Mouse (Mus musculus) brain, embryonic 14.5 days (tissue): ENCODE measurements at regions not wholly inside any gene's neighbourhood (a gene's known extent, or its start where the extent isn't known, plus 50 kb on each side); places are given as distances from the start of the nearest gene placed in this dataset.

Source experiments
- DNase-seq: peaks from one replicate; pipeline ENCODE4 v3.0.0-alpha.2; 2011; ENCODE audit warnings: low read depth
- CTCF ChIP-seq: fragments of 200-500 bp; IDR thresholded peaks from 2 replicates; pipeline ENCODE4 v1.5.1; 2012; ENCODE audit warnings: inconsistent platforms, mild to moderate bottlenecking, moderate library complexity, borderline replicate concordance; ENCODE audit not compliant: insufficient read depth, insufficient read length; ENCODE audit errors: extremely low read depth
- POLR2A ChIP-seq: fragments of 200-500 bp; IDR thresholded peaks from 2 replicates; pipeline ENCODE4 v1.6.1; 2012; ENCODE audit warnings: mild to moderate bottlenecking, inconsistent platforms, borderline replicate concordance; ENCODE audit not compliant: poor library complexity, insufficient read depth, insufficient read length, severe bottlenecking; ENCODE audit errors: extremely low read depth

GRCm38 (mm10) chr7:110706001-110706695 lies 61.9 kb upstream of the Ampd3 start:
- TF ChIP-seq CTCF (no peak), POLR2A (no peak)
- DNase-seq: no peak

- TF ChIP-seq POLR2A: no peak
- TF ChIP-seq CTCF: no peak
- peak; percentile 49 for DNase-seq
These were observed 61.3 kb upstream of the Ampd3 start for GRCm38 (mm10) chr7:110706696-110707087.

- no peak for TF ChIP-seq CTCF
- TF ChIP-seq POLR2A: no peak
- DNase-seq: no peak
These were observed 59.9 kb upstream of the Ampd3 start for GRCm38 (mm10) chr7:110708116-110708515.

- no peak for DNase-seq
- TF ChIP-seq POLR2A (no peak), CTCF (no peak)
These were observed 59.2 kb upstream of the Ampd3 start for GRCm38 (mm10) chr7:110708781-110709180.

- DNase-seq: no peak
- TF ChIP-seq POLR2A: no peak
- no peak for TF ChIP-seq CTCF
These were observed 58.4 kb upstream of the Ampd3 start for GRCm38 (mm10) chr7:110709606-110710005.

GRCm38 (mm10) chr7:110710256-110710962 lies 57.6 kb upstream of the Ampd3 start:
- TF ChIP-seq POLR2A (no peak), CTCF (no peak)

GRCm38 (mm10) chr7:110713661-110714060 lies 54.3 kb upstream of the Ampd3 start:
- TF ChIP-seq POLR2A (no peak), CTCF (no peak)

More at GRCm38 (mm10) chr7:110710256-110710962, 57.6 kb upstream of the Ampd3 start:
- DNase-seq: no peak

GRCm38 (mm10) chr7:110715110-110715509 lies 52.9 kb upstream of the Ampd3 start:
- TF ChIP-seq CTCF: no peak
- no peak for TF ChIP-seq POLR2A
- DNase-seq: no peak

More at GRCm38 (mm10) chr7:110713661-110714060, 54.3 kb upstream of the Ampd3 start:
- DNase-seq: no peak

GRCm38 (mm10) chr7:110715545-110715944 lies 52.5 kb upstream of the Ampd3 start:
- TF ChIP-seq POLR2A (no peak), CTCF (no peak)
- DNase-seq: no peak

GRCm38 (mm10) chr7:110717104-110717503 lies 50.9 kb upstream of the Ampd3 start:
- no peak for DNase-seq
- TF ChIP-seq CTCF: no peak
- TF ChIP-seq POLR2A: no peak
